Mouse (Mus musculus) adipose tissue, adult 10 weeks (tissue): ENCODE data around the gene Ttll11. TPM values are rescaled to one million over a fixed set of nuclear protein-coding genes. Genes with fewer than 3 reads are reported as not detected.

Experiments used
- polyA plus RNA-seq: library from polyadenylated mRNA; stranded (reverse); fragments of 350-450 nt; fragmentation: Illumina TruSeq; extraction: RNeasy Lipid Tissue Mini Kit (QIAGEN cat#74804); gene quantifications from one replicate; pipeline ENCODE4 v1.2.3, GENCODE M21; 2014; ENCODE audit warnings: low read depth, low replicate concordance

Ttll11 gene
- 1.4 TPM for polyA plus RNA-seq

GRCm38 (mm10) chr2:35979644-35980021 is at the start of gene Ttll11:
TSS of gene Ttll11 (minus strand) at chr2:35979913.

Other genes starting within 250 kb of the Ttll11 start
- 135 TPM for gene Ndufa8, start 69.5 kb upstream of the Ttll11 start, polyA plus RNA-seq
- 9.6 TPM for gene Morn5, start 69.5 kb upstream of the Ttll11 start, polyA plus RNA-seq
- gene Lhx6, start 125.5 kb upstream of the Ttll11 start, polyA plus RNA-seq = 7.6 TPM
- gene Mrrf, start 156.5 kb upstream of the Ttll11 start, polyA plus RNA-seq = 13.5 TPM
- gene Rbm18, start 156.9 kb upstream of the Ttll11 start, polyA plus RNA-seq = 28.2 TPM